Mouse (Mus musculus): ENCODE results near the gene Rasgrf1. TPM values are rescaled to one million over a fixed set of nuclear protein-coding genes. Genes with fewer than 3 reads are reported as not detected.

Rasgrf1 gene
- total and polyA plus RNA-seq, 3 experiments = not detected

DNA sequence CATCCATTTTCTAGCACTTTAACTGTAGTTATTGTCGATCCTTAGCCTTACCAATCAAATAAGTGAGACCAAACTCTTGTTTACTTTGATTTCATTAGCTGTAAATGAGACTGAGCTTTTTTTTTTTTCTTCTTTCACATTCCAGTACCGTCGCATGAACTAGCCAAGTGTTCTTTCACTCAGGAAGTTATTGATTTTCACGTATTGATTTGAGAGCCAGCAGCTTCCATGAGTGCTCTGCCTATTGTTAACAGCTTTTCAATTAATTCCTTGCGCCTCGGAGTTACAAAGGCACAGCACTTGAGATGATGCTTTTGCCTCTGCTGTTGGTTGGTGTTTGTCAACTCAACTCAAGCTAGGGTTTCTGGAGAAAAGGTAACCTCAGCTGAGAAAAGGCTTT lies 49.1 kb upstream of the Rasgrf1 start:
- H3K4me3 ChIP-seq (replicated peaks in 1 of 3; ENCODE audit: low read depth in 2 of 3, low read length in 2 of 3, poor library complexity in 1 of 3) = no peak overlapping the region
- in situ Hi-C loops (cut with MboI; ENCODE audit: low pct_ligation_motif_present, low pct_unique_long_range_greater_than_20kb, low sequenced_read_pairs) = loop anchor here (10.0 kb wide), 1 partner anchor 54 kb away; no protein-coding TSS in a partner anchor

DNA sequence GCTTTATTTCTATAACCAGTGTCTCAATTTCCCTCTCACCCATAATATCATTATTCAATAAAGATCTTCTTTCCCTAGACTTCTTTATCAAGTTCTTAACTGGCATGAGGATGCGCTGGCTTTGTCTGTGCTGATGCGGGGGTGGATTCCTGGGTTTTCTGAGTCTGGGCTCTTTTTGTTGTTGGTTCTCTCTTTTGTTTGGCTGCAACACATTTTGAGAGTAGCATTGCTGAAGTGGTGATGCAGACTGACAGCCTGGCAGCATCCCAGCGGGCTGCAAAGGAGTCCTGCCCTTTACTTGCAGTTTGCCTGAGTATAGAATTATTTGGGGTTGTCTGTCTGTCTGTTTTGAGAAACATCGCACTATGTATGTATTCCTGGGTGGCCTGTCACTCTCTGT lies 42.6 kb upstream of the Rasgrf1 start:
- TF ChIP-seq TBP (conservative IDR thresholded peaks at IDR 0.05; ENCODE audit: low read depth, low read length) (no peak), ZMIZ1 (IDR thresholded peaks at IDR 0.05; ENCODE audit: low read depth, low read length) (no peak), ZC3H11A (IDR thresholded peaks at IDR 0.05; ENCODE audit: low read depth, low read length) (no peak), RAD21 (IDR thresholded peaks at IDR 0.05; ENCODE audit: low read depth, low read length) (no peak), SIN3A (IDR thresholded peaks at IDR 0.05; ENCODE audit: low read length) (no peak), BHLHE40 (IDR thresholded peaks at IDR 0.05; ENCODE audit: low read depth, low read length) (no peak), SMC3 (IDR thresholded peaks at IDR 0.05; ENCODE audit: low read depth, low read length) (no peak), POLR2A (IDR thresholded peaks at IDR 0.05; ENCODE audit: low read depth, low read length) (no peak), TCF12 (IDR thresholded peaks at IDR 0.05; ENCODE audit: low read depth, low read length) (no peak), MYC (IDR thresholded peaks at IDR 0.05; ENCODE audit: low read depth, low read length) (no peak), PAX5 (IDR thresholded peaks at IDR 0.05; ENCODE audit: low read length) (no peak), GABPA (IDR thresholded peaks at IDR 0.05; ENCODE audit: insufficient replicate concordance, low read depth, low read length) (no peak), E2F4 (IDR thresholded peaks at IDR 0.05; ENCODE audit: insufficient replicate concordance, low read depth, low read length) (no peak), JUND (conservative IDR thresholded peaks at IDR 0.05; ENCODE audit: low read depth, low read length) (no peak), ZKSCAN1 (IDR thresholded peaks at IDR 0.05; ENCODE audit: borderline replicate concordance, low read depth, low read length) (no peak), CHD2 (IDR thresholded peaks at IDR 0.05; ENCODE audit: low read length) (no peak), CTCF (conservative IDR thresholded peaks at IDR 0.05 in 1 of 2, IDR thresholded peaks at IDR 0.05 in 1 of 2; ENCODE audit: low read depth in 2 of 2, low read length in 2 of 2) (no peak), JUN (IDR thresholded peaks at IDR 0.05; ENCODE audit: insufficient read depth, low read depth, low read length) (no peak), MAX (IDR thresholded peaks at IDR 0.05; ENCODE audit: low read length) (no peak)
- Histone ChIP-seq H3K9ac (ENCODE audit: insufficient read depth, low read depth) (no peak overlapping the region), H3K79me2 (replicated peaks; ENCODE audit: control insufficient read depth, extremely low read depth, insufficient read depth, poor library complexity, severe bottlenecking) (no peaks in the 10 kb centered on the region), H3K4me2 (ENCODE audit: insufficient read depth, low read depth, poor library complexity, severe bottlenecking) (no peak overlapping the region), H3K9me3 (replicated peaks; ENCODE audit: low read length) (no peaks in the 10 kb centered on the region), H3K27me3 (replicated peaks) (no peaks in the 10 kb centered on the region), H3K4me3 (replicated peaks in 1 of 3; ENCODE audit: low read depth in 2 of 3, low read length in 2 of 3, poor library complexity in 1 of 3) (no peak overlapping the region), H3K36me3 (replicated peaks in 1 of 2; ENCODE audit: control insufficient read depth in 1 of 2, insufficient read depth in 1 of 2, low read length in 1 of 2) (no peaks in the 10 kb centered on the region), H3K27ac (ENCODE audit: insufficient read depth, low read depth) (no peak overlapping the region), H3K4me1 (ENCODE audit: control insufficient read depth in 1 of 2, insufficient read depth in 2 of 2) (peaks cover 4 to 8% of the 10 kb centered on the region in 2 experiments; a peak in 3 of 4 replicates)
- dilution Hi-C loops (cut with MboI; ENCODE audit: extremely low pct_ligation_motif_present, extremely low pct_unique_long_range_greater_than_20kb, low sequenced_read_pairs) = no loop called here
- no peak for DNase-seq (ENCODE audit: extremely low read depth)
- in situ Hi-C loops (cut with MboI; ENCODE audit: low pct_ligation_motif_present, low pct_unique_long_range_greater_than_20kb, low sequenced_read_pairs) = loop anchor here (10.0 kb wide), 1 partner anchor 48 kb away; no protein-coding TSS in a partner anchor

More for the DNA sequence above, 49.1 kb upstream of the Rasgrf1 start:
- no peaks in the 10 kb centered on the region for H3K79me2 ChIP-seq (replicated peaks; ENCODE audit: control insufficient read depth, extremely low read depth, insufficient read depth, poor library complexity, severe bottlenecking)
- H3K4me1 ChIP-seq (ENCODE audit: control insufficient read depth in 1 of 2, insufficient read depth in 2 of 2) = 0 out of 4 replicates have a peak, but pooled peaks cover 0 to 3% of the 10 kb centered on the region in 2 experiments
- H3K9ac ChIP-seq (ENCODE audit: insufficient read depth, low read depth) = no peak overlapping the region
- dilution Hi-C loops (cut with MboI; ENCODE audit: extremely low pct_ligation_motif_present, extremely low pct_unique_long_range_greater_than_20kb, low sequenced_read_pairs) = no loop called here
- H3K9me3 ChIP-seq (replicated peaks; ENCODE audit: low read length) = no peaks in the 10 kb centered on the region
- no peak overlapping the region for H3K27ac ChIP-seq (ENCODE audit: insufficient read depth, low read depth)
- H3K27me3 ChIP-seq (replicated peaks) = peaks cover 1% of the 10 kb centered on the region
- H3K4me2 ChIP-seq (ENCODE audit: insufficient read depth, low read depth, poor library complexity, severe bottlenecking) = no peak overlapping the region
- DNase-seq (ENCODE audit: extremely low read depth) = no peak
- no peak for TF ChIP-seq BHLHE40 (IDR thresholded peaks at IDR 0.05; ENCODE audit: low read depth, low read length)
- TF ChIP-seq ZKSCAN1 (IDR thresholded peaks at IDR 0.05; ENCODE audit: borderline replicate concordance, low read depth, low read length) = no peak
- no peak for TF ChIP-seq POLR2A (IDR thresholded peaks at IDR 0.05; ENCODE audit: low read depth, low read length)
- no peak for TF ChIP-seq SIN3A (IDR thresholded peaks at IDR 0.05; ENCODE audit: low read length)
- TF ChIP-seq MAX (IDR thresholded peaks at IDR 0.05; ENCODE audit: low read length) = no peak
- TF ChIP-seq TBP (conservative IDR thresholded peaks at IDR 0.05; ENCODE audit: low read depth, low read length) = no peak
- no peak for TF ChIP-seq MAFK (IDR thresholded peaks at IDR 0.05; ENCODE audit: insufficient replicate concordance, low read length)
- TF ChIP-seq NELFE (IDR thresholded peaks at IDR 0.05; ENCODE audit: low read depth, low read length) = no peak
- TF ChIP-seq MYC (IDR thresholded peaks at IDR 0.05; ENCODE audit: low read depth, low read length) = no peak
- TF ChIP-seq MXI1 (IDR thresholded peaks at IDR 0.05; ENCODE audit: low read depth, low read length) = no peak
- H3K36me3 ChIP-seq (replicated peaks in 1 of 2; ENCODE audit: control insufficient read depth in 1 of 2, insufficient read depth in 1 of 2, low read length in 1 of 2) = no peaks in the 10 kb centered on the region
